Mouse (Mus musculus) stomach, postnatal 0 days (tissue): ENCODE measurements around the gene Herc1.

Experiments
- CTCF ChIP-seq: IDR thresholded peaks from 2 replicates; pipeline ENCODE4 v1.5.1; 2016; ENCODE audit warnings: antibody characterized with exemption, low read depth, mild to moderate bottlenecking, moderate library complexity
- EP300 ChIP-seq: optimal IDR thresholded peaks from 2 replicates; pipeline ENCODE3; 2016; ENCODE audit warnings: antibody characterized with exemption

- TF ChIP-seq CTCF (no peak), EP300 (no peak)
These were observed 43.8 kb upstream of the Herc1 start for GRCm38 (mm10) chr9:66306414-66306813.
